Mouse (Mus musculus): ENCODE measurements at regions not wholly inside any gene's neighbourhood (a gene's known extent, or its start where the extent isn't known, plus 50 kb on each side); places are given as distances from the start of the nearest gene placed in this dataset.

DNA sequence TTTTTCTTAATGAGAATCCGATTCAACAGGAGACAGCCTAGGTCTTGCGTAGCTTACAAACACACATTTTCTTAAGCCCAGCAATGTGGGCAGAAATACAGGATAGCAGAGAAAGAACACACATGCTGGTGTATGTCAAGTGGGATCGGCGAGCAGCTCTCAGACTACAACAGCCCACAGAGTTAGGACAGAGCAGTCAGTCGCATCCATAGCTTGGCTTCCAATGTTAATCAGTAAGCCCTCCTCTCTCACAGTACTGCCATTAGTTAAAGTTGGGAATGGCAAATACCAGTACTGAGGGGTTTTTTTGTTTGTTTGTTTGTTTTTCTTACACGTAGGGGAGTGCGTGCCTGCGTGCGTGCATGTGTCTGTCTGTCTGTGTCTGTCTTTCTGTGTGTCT is 212.0 kb upstream of the Jarid2 start:
- ChIA-PET CTCF (interaction anchor here in 1 of 4 experiments (0.6 kb wide), 1 partner anchor 289 kb away, joined by 8 read pairs; no protein-coding TSS in a partner anchor), POLR2A (interaction anchor here in 1 of 4 experiments (0.6 kb wide), 1 partner anchor 727 kb away, joined by 3 read pairs; no protein-coding TSS in a partner anchor)

DNA sequence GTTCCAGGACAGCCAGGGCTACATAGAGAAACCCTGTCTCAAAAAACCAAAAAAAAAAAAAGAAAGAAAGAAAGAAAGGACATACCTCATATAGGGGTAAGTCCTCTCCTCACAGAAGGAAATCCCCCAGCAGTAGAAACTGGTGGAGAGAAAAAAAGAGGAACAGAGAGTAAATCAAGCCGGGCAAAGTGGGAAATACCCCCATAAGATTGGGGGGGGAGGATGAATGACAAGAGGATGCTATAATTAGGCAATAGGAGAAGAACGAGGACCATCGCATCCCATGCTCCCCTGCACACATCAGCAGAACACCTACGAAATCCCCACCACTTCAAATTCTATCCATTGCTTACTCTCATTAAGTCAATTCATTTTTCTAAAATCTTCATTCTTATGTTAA is 211.1 kb upstream of the Jarid2 start:
- ChIA-PET POLR2A (no interaction called here), CTCF (no interaction called here)

DNA sequence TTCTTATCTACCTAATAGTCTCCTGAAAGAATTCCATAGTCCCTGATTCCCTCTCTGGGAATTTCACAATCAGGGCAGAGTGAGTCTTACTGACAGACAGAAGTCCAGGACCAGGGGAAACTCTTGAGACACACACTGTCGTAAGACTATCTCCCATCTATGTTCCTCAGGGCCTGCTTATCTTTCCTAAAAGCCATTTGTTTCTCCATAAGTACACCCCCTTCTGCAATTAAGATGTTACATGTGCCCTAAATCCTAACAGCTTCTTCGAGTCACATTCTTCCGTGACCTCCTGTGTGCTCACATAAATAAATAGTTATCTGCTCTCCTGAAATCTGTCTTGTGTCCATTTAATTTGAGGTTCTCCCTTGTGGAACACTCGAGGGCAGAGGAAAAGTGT is 205.8 kb upstream of the Jarid2 start:
- POLR2A ChIA-PET: interaction anchor here in 2 of 4 experiments (0.6 to 1.5 kb wide), 3 partner anchors 21 to 216 kb away, joined by 3 to 6 read pairs (median 3); no protein-coding TSS in a partner anchor
- CTCF ChIA-PET: no interaction called here

DNA sequence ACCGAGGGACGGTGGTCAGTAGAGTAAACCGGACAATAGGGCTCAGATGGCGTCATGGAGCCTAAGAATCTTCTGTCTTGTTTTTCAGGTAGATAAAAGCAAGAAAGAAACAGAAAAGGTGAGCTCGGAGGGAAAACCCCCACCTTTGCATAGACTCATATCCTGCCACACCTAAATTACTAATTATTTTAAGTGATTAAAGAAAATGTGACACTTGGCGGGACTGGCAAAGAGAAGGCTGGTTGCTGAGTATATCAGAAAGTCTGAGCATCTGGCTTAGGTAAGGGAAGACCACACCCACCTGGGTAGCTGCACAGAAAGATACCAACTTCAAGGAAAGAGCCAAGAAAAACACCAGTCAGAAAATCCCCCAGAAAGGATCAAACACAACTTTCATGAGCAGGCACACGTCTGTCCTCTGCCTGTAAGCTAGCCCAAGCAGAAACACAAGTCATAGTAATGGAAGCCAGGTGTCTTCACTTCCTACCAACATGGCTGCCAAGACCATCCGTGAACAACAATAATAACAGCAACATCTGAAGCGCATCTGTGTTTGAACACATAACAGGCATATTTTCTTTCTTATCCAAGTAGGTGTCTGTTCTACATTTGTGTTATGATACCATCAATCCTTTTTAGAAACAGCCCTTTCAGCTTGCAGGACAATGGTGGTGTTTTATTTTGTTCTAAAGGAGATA is 198.3 kb upstream of the Jarid2 start:
- POLR2A ChIA-PET: interaction anchor here in 2 of 4 experiments (0.6 kb wide), 2 partner anchors 21 to 22 kb away, joined by 3 to 4 read pairs; no protein-coding TSS in a partner anchor
- CTCF ChIA-PET: interaction anchor here in 1 of 4 experiments (0.6 kb wide), 1 partner anchor 635 kb away, joined by 9 read pairs; no protein-coding TSS in a partner anchor

DNA sequence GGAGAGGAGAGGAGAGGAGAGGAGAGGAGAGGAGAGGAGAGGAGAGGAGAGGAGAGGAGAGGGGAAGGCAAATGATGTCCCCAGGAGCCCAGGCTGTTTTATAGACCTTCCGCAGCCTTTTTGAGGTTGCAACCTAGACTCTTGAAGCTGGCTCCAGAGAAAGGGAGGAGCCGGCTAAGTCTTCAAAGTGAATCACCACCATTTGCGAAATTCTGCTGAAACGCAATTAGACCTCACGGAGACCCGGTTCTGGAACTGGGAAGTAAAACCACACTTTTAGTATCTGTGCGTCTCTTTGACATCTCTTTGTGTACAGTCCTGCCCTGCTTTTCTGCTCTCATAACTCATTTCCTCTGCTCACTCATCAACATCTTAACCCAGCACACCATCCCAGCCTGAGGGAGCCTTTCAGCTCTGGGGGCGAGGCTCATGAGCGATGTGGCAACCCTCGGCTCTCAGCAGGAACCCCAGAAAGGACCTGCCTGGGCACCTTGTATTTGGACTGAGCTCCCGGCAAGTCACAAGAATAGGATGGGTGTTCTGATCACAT is 196.6 kb upstream of the Jarid2 start:
- POLR2A ChIA-PET: interaction anchor here in 1 of 4 experiments (1.3 kb wide), 1 partner anchor 11 kb away, joined by 4 read pairs; no protein-coding TSS in a partner anchor

DNA sequence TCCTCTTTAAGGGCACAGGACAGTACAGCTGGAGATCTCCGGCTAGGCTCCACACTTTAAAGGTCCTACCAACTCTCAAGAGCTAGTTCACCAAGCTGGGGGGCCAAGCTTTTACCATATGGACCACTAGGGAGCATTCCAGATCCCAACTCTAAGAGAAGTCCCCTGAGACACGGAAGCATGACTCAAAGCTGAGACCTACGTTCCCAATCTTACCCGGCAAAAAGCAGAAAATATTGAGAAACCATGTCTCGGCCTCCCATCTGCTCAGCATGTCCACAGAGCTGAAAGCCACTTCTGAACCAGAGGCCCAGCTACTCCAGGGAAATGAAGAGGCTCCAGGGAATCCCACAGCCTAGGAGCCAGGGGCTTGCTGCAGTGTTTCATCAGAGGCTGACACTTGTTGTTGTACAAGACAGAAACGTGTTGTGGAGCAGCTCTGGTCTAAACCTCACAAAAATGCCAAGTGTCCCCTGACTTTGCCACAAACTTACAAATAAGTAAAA is 194.6 kb upstream of the Jarid2 start:
- CTCF ChIA-PET: interaction anchor here in 1 of 4 experiments (0.5 kb wide), 1 partner anchor 29 kb away, joined by 3 read pairs; no protein-coding TSS in a partner anchor
- POLR2A ChIA-PET: interaction anchor here in 1 of 4 experiments (0.7 to 1.8 kb wide), 4 partner anchors 9 to 25 kb away, joined by 3 to 4 read pairs (median 4); no protein-coding TSS in a partner anchor

More for the DNA sequence above, 196.6 kb upstream of the Jarid2 start:
- CTCF ChIA-PET: interaction anchor here in 1 of 4 experiments (0.7 kb wide), 1 partner anchor 11 kb away, joined by 3 read pairs; no protein-coding TSS in a partner anchor

DNA sequence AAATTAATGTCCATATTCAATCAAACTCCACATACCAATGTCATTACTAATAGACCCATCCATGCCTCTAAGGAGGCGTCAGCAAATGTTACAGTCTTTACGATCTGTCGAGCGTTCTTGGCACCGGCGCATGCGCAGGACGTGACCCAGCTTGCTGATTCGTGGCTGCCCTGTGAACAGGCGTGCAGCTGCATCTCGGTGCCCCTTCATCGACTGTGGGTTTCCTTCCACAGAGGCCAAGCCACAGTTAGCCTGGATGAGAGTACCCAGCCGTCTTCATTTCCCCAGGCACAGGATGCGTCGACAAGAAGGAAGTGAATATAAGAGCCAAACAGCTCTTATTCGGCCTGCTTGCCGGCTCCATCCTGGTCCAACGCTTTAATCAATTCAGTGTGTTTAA is 193.8 kb upstream of the Jarid2 start:
- CTCF ChIA-PET: no interaction called here
- POLR2A ChIA-PET: interaction anchor here in 1 of 4 experiments (0.5 to 1.8 kb wide), 2 partner anchors 24 to 67 kb away, joined by 3 read pairs; no protein-coding TSS in a partner anchor

DNA sequence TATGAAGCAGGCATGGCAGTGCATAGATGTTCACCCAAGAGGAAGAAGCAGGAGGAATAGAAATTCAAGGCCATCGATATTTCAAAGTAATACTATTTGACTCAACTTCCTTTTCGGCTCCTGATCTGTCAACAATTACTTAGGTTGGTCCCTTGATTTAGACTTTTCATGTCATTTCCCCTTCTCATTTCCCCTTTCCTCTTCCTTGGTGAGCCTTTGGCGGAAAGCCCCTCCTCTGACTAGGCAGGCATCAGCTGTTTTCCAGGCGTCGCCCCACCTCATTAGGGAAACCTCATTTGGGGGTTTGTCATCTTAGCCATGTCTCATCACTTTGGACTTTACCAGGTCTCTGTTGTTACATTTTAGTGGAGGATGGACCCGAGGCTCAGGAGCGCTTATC is 191.0 kb upstream of the Jarid2 start:
- CTCF ChIA-PET: no interaction called here
- POLR2A ChIA-PET: no interaction called here

DNA sequence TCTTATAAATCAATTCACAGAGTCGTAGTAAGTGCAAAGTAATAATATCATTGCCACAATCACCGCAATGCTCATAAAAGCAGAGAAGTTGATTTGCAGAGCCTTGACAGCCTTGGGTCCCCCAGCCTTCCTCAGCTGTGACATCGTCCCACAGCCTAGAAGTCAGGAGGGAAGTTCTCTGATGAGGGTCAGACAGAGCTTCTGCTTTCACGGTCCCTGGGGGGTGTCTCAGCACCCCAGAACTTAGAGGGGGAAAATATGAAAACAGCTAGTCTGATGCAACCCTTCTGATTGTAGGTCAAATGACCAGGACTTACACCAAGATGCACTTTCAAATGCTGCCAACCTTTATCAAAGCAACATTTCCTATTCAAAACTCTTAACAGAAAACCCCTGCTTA is 188.9 kb upstream of the Jarid2 start:
- POLR2A ChIA-PET: interaction anchor here in 1 of 4 experiments (0.5 kb wide), 1 partner anchor 202 kb away, joined by 3 read pairs; no protein-coding TSS in a partner anchor
- CTCF ChIA-PET: no interaction called here

DNA sequence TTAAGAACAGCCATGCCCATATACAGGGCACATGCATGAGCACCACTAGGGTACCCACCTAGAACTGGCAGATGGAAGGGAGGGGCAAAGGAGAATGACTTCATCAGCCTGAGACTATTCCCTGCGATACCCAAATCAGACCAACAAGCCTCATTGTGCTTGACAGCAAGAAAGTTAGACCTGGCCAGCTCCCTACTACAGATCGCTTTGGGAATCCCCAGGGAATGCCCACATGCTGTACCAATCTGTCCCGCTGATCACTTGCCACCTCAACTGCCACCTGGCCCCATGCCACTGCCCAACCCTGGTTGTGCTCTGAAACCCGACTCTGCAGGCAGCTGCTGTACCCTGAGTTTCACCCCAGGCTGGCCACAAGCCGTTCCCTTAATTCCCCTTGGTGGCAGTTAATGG is 188.0 kb upstream of the Jarid2 start:
- POLR2A ChIA-PET: interaction anchor here in 1 of 4 experiments (0.6 kb wide), 1 partner anchor 1354 kb away, joined by 4 read pairs; no protein-coding TSS in a partner anchor

DNA sequence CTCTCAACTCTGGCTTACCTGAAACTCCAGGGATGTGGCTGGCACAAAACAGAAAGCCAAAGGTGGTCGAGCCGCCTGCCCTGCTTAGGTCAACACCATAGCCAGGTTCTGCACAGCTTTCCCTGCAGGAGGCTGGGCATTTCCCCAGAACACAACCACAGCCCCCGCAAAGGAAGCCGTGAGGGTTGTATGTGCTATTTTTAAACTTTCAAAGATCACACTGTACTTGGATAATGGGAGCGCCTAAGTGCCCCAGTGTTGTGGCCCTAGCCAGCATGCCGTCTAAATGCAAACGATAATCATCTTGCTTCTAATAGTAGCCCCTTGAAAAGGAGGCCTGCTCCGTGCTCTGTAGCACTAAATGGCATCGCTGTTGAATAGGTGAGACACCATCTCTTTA is 184.5 kb upstream of the Jarid2 start:
- ChIA-PET POLR2A (interaction anchor here in 1 of 4 experiments (0.8 to 1.4 kb wide), 3 partner anchors 12 to 177 kb away, joined by 3 to 4 read pairs (median 3); no protein-coding TSS in a partner anchor), CTCF (no interaction called here)

More for the DNA sequence above, 188.0 kb upstream of the Jarid2 start:
- CTCF ChIA-PET: no interaction called here

DNA sequence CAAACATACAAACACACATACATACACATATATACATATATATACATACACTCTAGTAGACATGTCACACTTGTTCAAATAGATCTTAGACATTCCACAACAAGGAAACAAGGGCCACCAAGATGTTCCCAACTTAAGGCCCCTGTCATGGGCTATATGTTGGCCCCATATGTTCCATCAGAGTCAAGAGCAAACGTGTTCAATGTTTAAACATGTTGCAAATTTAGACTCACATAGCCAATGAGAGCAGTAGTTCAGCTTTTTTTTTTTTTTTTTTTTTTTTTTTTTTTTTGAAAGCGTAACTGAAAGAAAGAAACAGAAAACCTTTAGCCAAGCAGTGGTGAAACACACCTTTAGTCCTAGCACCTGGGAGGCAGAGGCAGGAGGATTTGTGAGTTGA is 183.0 kb upstream of the Jarid2 start:
- ChIA-PET POLR2A (interaction anchor here in 2 of 4 experiments (0.6 to 1.2 kb wide), 3 partner anchors 12 to 209 kb away, joined by 3 to 4 read pairs (median 3); no protein-coding TSS in a partner anchor), CTCF (no interaction called here)

DNA sequence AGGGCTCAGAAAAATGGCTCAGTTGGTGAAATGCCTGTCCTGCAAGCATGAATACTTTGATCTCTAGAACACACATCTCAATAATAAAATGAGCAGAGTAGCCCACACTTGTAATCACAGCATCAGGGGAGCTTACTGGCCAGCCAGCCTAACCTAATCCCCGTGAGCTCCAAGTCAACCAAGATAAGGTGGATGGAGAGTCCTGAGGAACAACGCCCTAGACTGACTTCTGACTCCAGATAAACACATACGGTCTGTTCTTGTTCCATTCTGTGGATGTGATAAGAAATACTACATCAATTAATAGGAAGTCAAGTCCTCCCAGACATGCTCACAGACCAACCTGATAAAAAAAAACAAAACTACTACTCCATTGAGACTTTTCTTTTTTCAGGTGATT is 180.4 kb upstream of the Jarid2 start:
- ChIA-PET POLR2A (interaction anchor here in 1 of 4 experiments (0.7 kb wide), 1 partner anchor 291 kb away, joined by 3 read pairs; no protein-coding TSS in a partner anchor), CTCF (no interaction called here)

DNA sequence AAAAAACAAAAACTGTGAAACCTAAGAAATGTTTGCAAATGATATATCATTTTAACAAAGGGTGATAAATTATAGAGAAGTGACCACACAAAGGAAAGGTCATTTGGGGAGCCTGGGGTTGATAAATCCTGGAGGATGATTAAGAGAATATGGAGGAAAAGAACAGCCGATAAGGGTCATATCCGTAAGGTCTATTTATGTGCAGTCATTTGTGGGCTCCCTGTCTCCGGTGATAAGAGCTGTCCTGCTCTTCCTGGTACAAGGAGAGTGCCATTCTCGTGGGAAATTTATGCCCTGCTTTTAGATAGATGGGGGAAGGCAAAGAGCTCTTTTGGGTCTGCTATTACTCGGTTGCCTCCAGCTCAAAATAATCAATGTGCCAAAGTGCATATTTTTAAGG is 175.9 kb upstream of the Jarid2 start:
- ChIA-PET CTCF (no interaction called here), POLR2A (interaction anchor here in 1 of 4 experiments (1.2 kb wide), 1 partner anchor 87 kb away, joined by 3 read pairs; no protein-coding TSS in a partner anchor)

DNA sequence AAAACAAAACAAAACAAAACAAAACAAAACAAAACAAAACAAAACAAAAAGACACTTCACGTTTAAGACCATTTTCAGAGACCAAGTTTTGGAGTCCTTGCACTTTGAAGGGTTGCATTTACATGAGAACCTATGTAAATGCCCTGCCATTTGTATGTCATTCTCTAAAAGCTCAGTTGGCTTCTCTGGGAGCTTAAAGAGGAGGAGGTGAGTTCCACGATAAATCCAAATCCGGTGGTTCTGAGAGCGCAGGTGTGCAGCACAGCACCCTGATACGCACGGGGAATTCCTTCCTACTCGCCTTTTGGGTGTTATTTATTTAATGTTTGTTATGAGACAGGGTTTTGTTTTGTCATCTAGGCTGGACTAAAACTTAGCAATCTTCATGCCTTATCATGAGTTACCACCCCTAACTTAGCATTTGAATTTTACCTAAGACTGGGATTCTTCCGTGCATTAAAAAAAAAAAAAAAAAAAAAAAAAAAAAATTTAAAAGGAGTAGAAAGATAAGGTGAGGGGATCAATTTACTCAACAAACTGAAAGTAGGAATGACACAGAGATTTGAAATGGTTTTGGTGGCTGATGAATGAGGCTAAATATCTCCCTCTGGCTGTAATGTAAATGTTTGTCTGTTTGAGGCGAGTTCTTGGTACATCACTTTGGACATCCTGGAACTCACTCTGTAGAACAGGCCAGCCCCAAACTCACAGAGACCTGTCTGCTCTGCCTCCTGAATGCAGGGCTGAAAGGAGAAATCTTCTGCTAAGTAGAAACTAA is 174.4 kb upstream of the Jarid2 start:
- POLR2A ChIA-PET: interaction anchor here in 3 of 4 experiments (0.7 to 1.4 kb wide), 8 partner anchors 9 to 167 kb away, joined by 3 to 7 read pairs (median 4); no protein-coding TSS in a partner anchor

DNA sequence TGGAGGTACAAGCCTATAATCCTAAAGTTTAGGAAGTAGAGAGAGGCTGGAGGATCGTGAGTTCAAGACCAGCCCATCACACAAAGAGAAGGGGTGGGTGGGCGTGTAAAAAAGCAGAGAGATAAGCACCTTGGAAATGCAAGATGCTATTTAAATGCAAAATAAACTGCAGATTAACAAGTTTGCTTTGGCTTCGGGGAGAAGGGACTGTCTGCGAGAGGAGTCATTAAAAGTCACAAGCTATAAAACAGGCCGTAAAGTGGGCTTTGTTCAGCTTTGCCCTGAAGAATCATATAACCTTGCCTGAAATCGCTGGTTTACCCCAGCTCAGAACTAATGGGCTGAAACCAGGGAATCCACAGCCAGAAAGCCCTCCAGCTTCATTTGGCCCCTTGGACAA is 173.3 kb upstream of the Jarid2 start:
- CTCF ChIA-PET: interaction anchor here in 1 of 4 experiments (0.6 kb wide), 1 partner anchor 714 kb away, joined by 4 read pairs; no protein-coding TSS in a partner anchor
- POLR2A ChIA-PET: interaction anchor here (0.6 to 1.5 kb wide), 8 partner anchors 9 to 175 kb away, joined by 3 to 6 read pairs (median 3); no protein-coding TSS in a partner anchor

More for the DNA sequence above, 174.4 kb upstream of the Jarid2 start:
- CTCF ChIA-PET: no interaction called here

DNA sequence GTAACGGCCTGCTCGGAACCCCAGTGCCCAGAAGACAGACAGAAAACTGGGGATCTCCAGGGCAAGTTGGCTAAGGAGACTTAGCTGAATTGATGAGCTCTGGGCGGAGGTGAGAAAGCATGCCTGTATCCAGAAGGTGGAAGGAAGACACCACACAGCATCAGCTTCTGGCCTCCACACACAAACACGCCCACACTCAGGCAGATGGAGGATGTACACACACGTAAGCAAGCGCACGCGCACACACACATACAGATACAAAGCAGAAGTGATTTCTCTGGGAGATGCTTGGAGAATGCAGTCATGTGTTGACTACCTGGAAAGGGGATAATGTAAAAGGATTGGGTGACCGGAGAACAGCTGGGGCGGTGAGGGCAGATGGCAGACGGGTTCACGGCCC is 171.2 kb upstream of the Jarid2 start:
- ChIA-PET CTCF (no interaction called here), POLR2A (interaction anchor here (0.5 to 1.6 kb wide), 6 partner anchors 26 to 261 kb away, joined by 3 to 5 read pairs (median 4); no protein-coding TSS in a partner anchor)

DNA sequence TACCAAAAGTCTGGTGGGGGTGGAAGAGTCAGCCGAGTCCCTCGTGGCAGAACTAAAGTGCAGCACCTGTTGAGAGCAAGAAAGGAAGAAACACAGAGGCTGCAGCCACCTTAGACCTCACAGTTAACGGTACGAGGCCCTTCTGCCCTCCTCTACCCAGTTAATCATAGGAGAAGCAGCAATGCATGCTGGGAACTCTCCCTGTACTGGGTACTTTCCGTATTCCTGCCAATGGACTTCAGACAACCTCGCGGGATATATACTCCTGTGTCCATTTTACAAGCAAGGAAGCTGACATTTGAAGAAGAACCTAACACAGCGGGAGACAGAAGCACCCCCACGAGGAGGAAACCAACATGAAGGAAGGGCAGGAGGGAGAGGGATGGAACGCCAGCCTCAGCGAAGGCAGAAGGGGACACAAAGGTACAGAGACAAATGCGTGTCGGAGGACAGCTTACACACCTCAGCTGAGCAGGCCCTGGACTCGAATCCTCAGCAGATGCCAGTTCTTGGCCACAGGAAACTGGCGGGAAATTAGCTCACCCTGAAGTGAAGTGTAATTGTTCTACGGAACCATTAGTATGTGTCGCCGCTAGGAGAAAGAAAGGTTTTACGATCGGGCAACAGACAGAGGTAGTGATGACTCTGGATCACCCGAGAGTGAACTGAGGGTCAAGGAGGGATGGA is 170.6 kb upstream of the Jarid2 start:
- ChIA-PET POLR2A (interaction anchor here (0.6 to 1.6 kb wide), 6 partner anchors 23 to 175 kb away, joined by 3 to 5 read pairs (median 4); no protein-coding TSS in a partner anchor), CTCF (no interaction called here)
